Mouse (Mus musculus): ENCODE measurements around the gene Mchr1.

GRCm38 (mm10) chr15:81197197-81197596 lies 38.1 kb upstream of the Mchr1 start:
- no peak for TF ChIP-seq POLR2A (IDR thresholded peaks at IDR 0.05; ENCODE audit: low read depth, low read length)
- TF ChIP-seq CTCF (IDR thresholded peaks at IDR 0.05; ENCODE audit: borderline replicate concordance, insufficient read depth, low read length) = no peak
